Mouse (Mus musculus): ENCODE results near the gene Crat. TPM values are rescaled to one million over a fixed set of nuclear protein-coding genes. Genes with fewer than 3 reads are reported as not detected.
A peak's percentile ranks its signal among the peaks of the same experiment; 100 is the strongest.

The Crat gene
- 10 to 100 TPM; 33.2 to 33.3 TPM for total RNA-seq (2021)

GRCm38 (mm10) chr2:30415157-30415935 is at the start of gene Crat:
Gene Crat, minus strand, starts transcription at chr2:30415813.
- intact Hi-C loops (cut with DNase I) = no loop called here
- DNase-seq = peak; percentile 89

- DNase-seq = no peak
- intact Hi-C loops (cut with DNase I) = no loop called here
Measured at GRCm38 (mm10) chr2:30464411-30464810, 48.8 kb upstream of the Crat start.

- peak; percentile 50 for DNase-seq
Measured at GRCm38 (mm10) chr2:30463904-30464330, 48.3 kb upstream of the Crat start.

GRCm38 (mm10) chr2:30463341-30463761 is 47.7 kb upstream of the Crat start:
- intact Hi-C loops (cut with DNase I) = no loop called here
- no peak for DNase-seq

More at GRCm38 (mm10) chr2:30463904-30464330, 48.3 kb upstream of the Crat start:
- intact Hi-C loops (cut with DNase I) = no loop called here

- intact Hi-C loops (cut with DNase I) = no loop called here
Measured at GRCm38 (mm10) chr2:30459241-30459640, 43.6 kb upstream of the Crat start.

GRCm38 (mm10) chr2:30458349-30458748 is 42.7 kb upstream of the Crat start:
- DNase-seq = no peak
- intact Hi-C loops (cut with DNase I) = no loop called here

More at GRCm38 (mm10) chr2:30459241-30459640, 43.6 kb upstream of the Crat start:
- DNase-seq = no peak

GRCm38 (mm10) chr2:30456104-30456980 is 40.7 kb upstream of the Crat start:
- DNase-seq = no peak
- intact Hi-C loops (cut with DNase I) = no loop called here

- intact Hi-C loops (cut with DNase I) = no loop called here
- DNase-seq = no peak
Measured at GRCm38 (mm10) chr2:30454587-30454986, 39.0 kb upstream of the Crat start.

- no peak for DNase-seq
- intact Hi-C loops (cut with DNase I) = no loop called here
Measured at GRCm38 (mm10) chr2:30453570-30453969, 38.0 kb upstream of the Crat start.

GRCm38 (mm10) chr2:30451525-30451924 is 35.9 kb upstream of the Crat start:
- DNase-seq = no peak

GRCm38 (mm10) chr2:30450530-30450929 is 34.9 kb upstream of the Crat start:
- intact Hi-C loops (cut with DNase I) = no loop called here
- DNase-seq = no peak

More at GRCm38 (mm10) chr2:30451525-30451924, 35.9 kb upstream of the Crat start:
- intact Hi-C loops (cut with DNase I) = no loop called here

- DNase-seq = no peak
- intact Hi-C loops (cut with DNase I) = no loop called here
Measured at GRCm38 (mm10) chr2:30448371-30448770, 32.8 kb upstream of the Crat start.

- DNase-seq = no peak
- intact Hi-C loops (cut with DNase I) = no loop called here
Measured at GRCm38 (mm10) chr2:30446891-30447826, 31.5 kb upstream of the Crat start.

- DNase-seq = no peak
- intact Hi-C loops (cut with DNase I) = no loop called here
Measured at GRCm38 (mm10) chr2:30445312-30445711, 29.7 kb upstream of the Crat start.

- no peak for DNase-seq
- intact Hi-C loops (cut with DNase I) = no loop called here
Measured at GRCm38 (mm10) chr2:30444450-30444849, 28.8 kb upstream of the Crat start.

- no peak for DNase-seq
- intact Hi-C loops (cut with DNase I) = no loop called here
Measured at GRCm38 (mm10) chr2:30444006-30444405, 28.4 kb upstream of the Crat start.

- no peak for DNase-seq
- intact Hi-C loops (cut with DNase I) = no loop called here
Measured at GRCm38 (mm10) chr2:30443281-30443680, 27.7 kb upstream of the Crat start.

GRCm38 (mm10) chr2:30442498-30442890 is 26.9 kb upstream of the Crat start:
- DNase-seq = no peak
- intact Hi-C loops (cut with DNase I) = no loop called here

- intact Hi-C loops (cut with DNase I) = no loop called here
- peak; percentile 81 for DNase-seq
Measured at GRCm38 (mm10) chr2:30441518-30442497, 26.2 kb upstream of the Crat start.

Measured in left cerebral cortex, postnatal 4 days (tissue).